22 mouse cellular contexts compared by ENCODE assay signal in genomic region chr17:64957495-64957894, GRCm38 (mm10).
"Had no signal": no experiment of that assay in that cellular context is flagged by ENCODE, and none has a peak within 500 bp of the region (broad histone marks: within the 10 kb centered on the region; RNA-seq: fewer than 3 reads in every experiment).

No protein-coding gene starts in this region.

- H3K9me3 ChIP-seq: kidney, embryonic 15.5 days; limb, embryonic 10.5 days; limb, embryonic 13.5 days; liver, embryonic 12.5 days; liver, embryonic 15.5 days; lung, embryonic 15.5 days; neural tube, embryonic 12.5 days; neural tube, embryonic 15.5 days; stomach, embryonic 15.5 days had no signal

- H3K9ac ChIP-seq: kidney, embryonic 15.5 days; limb, embryonic 13.5 days; liver, embryonic 12.5 days; liver, embryonic 15.5 days; lung, embryonic 15.5 days; neural tube, embryonic 12.5 days; neural tube, embryonic 15.5 days; stomach, embryonic 15.5 days had no signal

- H3K4me1 ChIP-seq: kidney, embryonic 15.5 days; limb, embryonic 10.5 days; limb, embryonic 13.5 days; liver, embryonic 12.5 days; liver, embryonic 15.5 days; lung, embryonic 15.5 days; megakaryocyte, embryonic 14.5 days; neural tube, embryonic 12.5 days; neural tube, embryonic 15.5 days; stomach, embryonic 15.5 days had no signal

- H3K36me3 ChIP-seq: kidney, embryonic 15.5 days; limb, embryonic 10.5 days; limb, embryonic 13.5 days; liver, embryonic 12.5 days; liver, embryonic 15.5 days; lung, embryonic 15.5 days; neural tube, embryonic 12.5 days; neural tube, embryonic 15.5 days; stomach, embryonic 15.5 days had no signal

- H3K27ac ChIP-seq: kidney, embryonic 15.5 days; limb, embryonic 10.5 days; limb, embryonic 13.5 days; liver, embryonic 12.5 days; liver, embryonic 15.5 days; lung, embryonic 15.5 days; neural tube, embryonic 12.5 days; neural tube, embryonic 15.5 days; stomach, embryonic 15.5 days had no signal

- ATAC-seq: liver, embryonic 12.5 days had no signal

- H3K4me2 ChIP-seq: kidney, embryonic 15.5 days; limb, embryonic 13.5 days; liver, embryonic 12.5 days; liver, embryonic 15.5 days; lung, embryonic 15.5 days; neural tube, embryonic 12.5 days; neural tube, embryonic 15.5 days; stomach, embryonic 15.5 days had no signal

- H3K4me3 ChIP-seq: kidney, embryonic 15.5 days; limb, embryonic 10.5 days; limb, embryonic 13.5 days; liver, embryonic 12.5 days; liver, embryonic 15.5 days; lung, embryonic 15.5 days; megakaryocyte, embryonic 14.5 days; neural tube, embryonic 12.5 days; neural tube, embryonic 15.5 days; stomach, embryonic 15.5 days had no signal

- DNase-seq: kidney, adult 11 months; kidney, adult 8-10 months; kidney, postnatal 10 days; kidney, postnatal 36 days; layer of hippocampus, postnatal 36 days; liver; lung, adult 18-20 months; lung, postnatal 10 days; lung, postnatal 36 days; right cerebral cortex, postnatal 25 days; spleen, adult 18-20 months; thymus, postnatal 25 days had no signal

- H3K27me3 ChIP-seq: kidney, embryonic 15.5 days; limb, embryonic 13.5 days; liver, embryonic 15.5 days; lung, embryonic 15.5 days; megakaryocyte, embryonic 14.5 days; neural tube, embryonic 12.5 days; neural tube, embryonic 15.5 days; stomach, embryonic 15.5 days had no signal
